Mouse (Mus musculus) ZHBTc4 (cell line): ENCODE measurements around the gene Fam57a.

ENCODE experiments used
- DNase-seq: peaks from one replicate; pipeline ENCODE4 v3.0.0-alpha.2; 2011; ENCODE audit warnings: low read depth, low spot score

Fam57a gene

GRCm38 (mm10) chr11:76243811-76244546 is 64.5 kb downstream of the Fam57a start:
- DNase-seq: no peak

DNA sequence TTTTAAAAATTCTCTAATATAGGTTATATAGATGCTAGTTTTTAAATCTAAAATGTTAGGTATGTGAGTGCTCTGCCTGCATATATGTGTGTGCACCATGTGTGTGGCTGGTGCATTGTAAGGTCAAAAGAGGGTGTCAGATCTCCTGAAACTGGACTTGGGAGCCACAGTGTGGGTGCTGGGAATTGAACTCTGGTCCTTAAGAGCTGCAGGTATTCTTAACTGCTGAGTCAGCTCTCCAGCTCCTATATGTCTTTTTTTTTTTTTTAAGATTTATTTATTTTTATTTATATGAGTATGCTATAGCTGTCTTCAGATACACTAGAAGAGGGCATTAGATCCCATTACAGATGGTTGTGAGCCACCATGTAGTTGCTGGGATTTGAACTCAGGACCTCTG is 67.0 kb downstream of the Fam57a start:
- DNase-seq: no peak

- DNase-seq: peak; percentile 61
Measured at GRCm38 (mm10) chr11:76247239-76247638, 67.8 kb downstream of the Fam57a start.

- no peak for DNase-seq
Measured at GRCm38 (mm10) chr11:76252036-76252435, 72.6 kb downstream of the Fam57a start.

GRCm38 (mm10) chr11:76253145-76253917 is 73.9 kb downstream of the Fam57a start:
- peak; percentile 76 for DNase-seq

GRCm38 (mm10) chr11:76253918-76254264 is 74.4 kb downstream of the Fam57a start:
- DNase-seq: no peak

GRCm38 (mm10) chr11:76255431-76256001 is 76.0 kb downstream of the Fam57a start:
- no peak for DNase-seq

GRCm38 (mm10) chr11:76256129-76256528 is 76.7 kb downstream of the Fam57a start:
- DNase-seq: no peak

DNA sequence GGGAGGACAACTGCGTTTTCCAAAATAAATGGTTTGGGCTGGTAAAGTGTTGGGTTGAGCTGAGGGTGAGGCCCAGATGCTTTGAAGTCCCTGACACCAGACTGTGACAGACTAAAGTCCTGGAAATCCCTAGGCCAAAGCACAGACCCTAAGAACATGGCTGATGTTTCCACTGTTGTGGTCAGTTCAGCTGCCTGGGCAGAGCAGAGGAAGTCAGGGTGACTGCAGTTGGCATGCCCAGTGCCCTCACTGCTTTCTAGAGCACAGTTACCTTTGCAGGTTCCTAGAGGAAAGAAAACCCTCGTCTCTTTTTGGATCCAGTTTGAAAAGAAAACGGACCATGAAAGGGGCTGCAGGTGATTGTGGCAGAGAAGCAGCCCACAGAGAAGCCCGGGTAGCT is 77.9 kb downstream of the Fam57a start:
- DNase-seq: no peak

- peak; percentile 64 for DNase-seq
Measured at GRCm38 (mm10) chr11:76258511-76258910, 79.0 kb downstream of the Fam57a start.

DNA sequence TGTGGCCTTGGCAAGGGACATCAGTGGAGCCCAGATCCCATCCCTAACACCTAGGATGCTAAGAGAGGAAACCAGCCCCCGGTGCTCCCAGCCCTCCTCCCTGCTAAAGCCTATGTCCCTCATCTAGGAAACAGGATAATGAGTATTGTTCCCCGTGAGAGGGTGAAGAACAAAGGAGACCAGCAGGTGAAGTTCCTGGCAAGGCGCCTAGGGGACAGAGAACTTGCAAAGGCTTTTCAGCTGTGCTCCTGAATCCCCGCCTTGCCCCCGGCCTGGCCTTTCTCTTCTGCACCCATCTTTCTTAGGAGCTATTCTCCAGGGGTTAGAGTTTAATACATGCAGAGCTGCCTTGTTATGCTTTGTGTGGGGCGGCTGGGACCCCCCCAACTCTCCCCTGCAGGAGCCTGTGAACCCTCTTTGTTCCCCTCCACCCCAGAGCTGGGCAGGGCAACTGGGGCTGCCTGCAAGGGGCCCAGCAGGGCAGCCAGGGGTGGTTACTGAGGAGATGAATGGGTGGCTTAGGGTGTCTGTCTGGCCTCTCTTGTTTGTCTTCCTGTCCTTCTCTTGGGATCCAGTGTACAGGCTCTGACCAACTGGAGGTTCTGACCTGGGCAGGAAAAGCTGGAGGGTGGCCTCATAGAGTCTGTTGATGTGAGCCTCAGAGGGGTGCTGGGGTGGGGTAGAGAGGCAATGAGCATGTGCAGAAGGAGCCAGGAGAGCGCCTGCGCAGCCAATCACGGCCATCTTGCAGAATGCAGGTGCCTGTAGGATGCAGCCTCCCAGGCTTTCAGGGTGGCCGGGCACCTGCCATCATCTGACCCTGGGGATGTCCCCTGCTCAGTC is 81.0 kb downstream of the Fam57a start:
- DNase-seq: no peak

GRCm38 (mm10) chr11:76261224-76261623 is 81.8 kb downstream of the Fam57a start:
- DNase-seq: no peak

- peak; percentile 39 for DNase-seq
Measured at GRCm38 (mm10) chr11:76262611-76263351, 83.3 kb downstream of the Fam57a start.
